Comparison of ENCODE assay signal across 8 mouse cellular contexts in genomic region chr5:37289236-37289635, GRCm38 (mm10). TPM values are rescaled to one million over a fixed set of nuclear protein-coding genes. Genes with fewer than 3 reads are reported as not detected.
DNase-seq lines count a peak whose midpoint lies in the region; ATAC-seq lines count a peak whose summit lies in the region.

No protein-coding gene starts in this region.

- no peak overlapping the region for H3K4me2 ChIP-seq in neural tube, embryonic 15.5 days

- H3K9me3 ChIP-seq in heart, embryonic 10.5 days = no peaks in the 10 kb centered on the region
- no peaks in the 10 kb centered on the region for H3K9me3 ChIP-seq in limb, embryonic 10.5 days (replicated peaks)
- H3K9me3 ChIP-seq in neural tube, embryonic 15.5 days (replicated peaks) = no peaks in the 10 kb centered on the region

- 0 out of 2 replicates have a peak, but pooled peaks cover 3% of the 10 kb centered on the region for H3K36me3 ChIP-seq in heart, embryonic 10.5 days
- peaks cover 59% of the 10 kb centered on the region for H3K36me3 ChIP-seq in limb, embryonic 10.5 days
- H3K36me3 ChIP-seq in neural tube, embryonic 15.5 days = peaks cover 77% of the 10 kb centered on the region

- no peak overlapping the region for H3K27ac ChIP-seq in heart, embryonic 10.5 days
- H3K27ac ChIP-seq in limb, embryonic 10.5 days = no peak overlapping the region
- no peak overlapping the region for H3K27ac ChIP-seq in neural tube, embryonic 15.5 days (replicated peaks)

- H3K4me3 ChIP-seq in heart, embryonic 10.5 days = no peak overlapping the region
- H3K4me3 ChIP-seq in limb, embryonic 10.5 days = no peak overlapping the region
- no peak overlapping the region for H3K4me3 ChIP-seq in neural tube, embryonic 15.5 days (replicated peaks)

- intact Hi-C loops in heart, postnatal 36 days (cut with DNase I) = loop anchor here (5.0 kb wide), 3 partner anchors 122 to 908 kb away; no protein-coding TSS in a partner anchor

- no peaks in the 10 kb centered on the region for H3K27me3 ChIP-seq in heart, embryonic 10.5 days (ENCODE audit: insufficient read depth, poor library complexity, severe bottlenecking)
- H3K27me3 ChIP-seq in limb, embryonic 10.5 days (ENCODE audit: low read depth, poor library complexity, severe bottlenecking) = no peaks in the 10 kb centered on the region
- no peaks in the 10 kb centered on the region for H3K27me3 ChIP-seq in neural tube, embryonic 15.5 days (replicated peaks)

- peak; percentile 34; the same call in 1 of the 2 replicates for ATAC-seq in neural tube, embryonic 15.5 days (ENCODE audit: low FRiP score)
- ATAC-seq in megakaryocyte, adult 5-6 weeks (ENCODE audit: poor library complexity, severe bottlenecking) = no peak

- no peak overlapping the region for H3K9ac ChIP-seq in neural tube, embryonic 15.5 days (replicated peaks)

- whole genome bisulfite sequencing in heart, embryonic 10.5 days = 13% methylated on average over 3 of the region's 3 CpGs
- 19% methylated on average over 3 of the region's 3 CpGs for WGBS in limb, embryonic 10.5 days
- 27% methylated on average over 3 of the region's 3 CpGs for WGBS in neural tube, embryonic 15.5 days

- peak; percentile 5 for DNase-seq in heart, adult 8-10 months (ENCODE audit: low spot score)
- DNase-seq in heart, embryonic 10.5 days (ENCODE audit: low spot score) = no peak
- DNase-seq in ES-CJ7 (ENCODE audit: low read depth, low spot score) = peak; percentile 71
- peak; percentile 38 for DNase-seq in cerebellum, adult 9-11 months
- DNase-seq in heart, postnatal 36 days = peak; percentile 13 to 18
- DNase-seq in limb, embryonic 10.5 days (ENCODE audit: low spot score) = peak; percentile 44

- no peaks in the 10 kb centered on the region for H3K4me1 ChIP-seq in heart, embryonic 10.5 days
- no peaks in the 10 kb centered on the region for H3K4me1 ChIP-seq in limb, embryonic 10.5 days
- no peaks in the 10 kb centered on the region for H3K4me1 ChIP-seq in neural tube, embryonic 15.5 days

RNA-seq across cellular contexts. Expression of gene Evc, which starts 47.5 kb away (rescaled TPM):
- total RNA-seq in heart, adult 8-10 months (2022) = 1 to 10 TPM; 6.5 to 7.9 (median 7.2) TPM
- polyA plus RNA-seq in heart, embryonic 10.5 days (2016; fragmentation: Nextera tagmentation; extraction: Ambion mirVana) = 6.4 and 9.7 TPM in 2 replicates
- total RNA-seq in heart, postnatal 36 days (2021) = 1 to 10 TPM; 6.1 to 6.3 TPM
- polyA plus RNA-seq in limb, embryonic 10.5 days (2016; fragmentation: Nextera tagmentation; extraction: Ambion mirVana) = 24.2 and 30.7 TPM in 2 replicates
- polyA plus RNA-seq in neural tube, embryonic 15.5 days (2015; fragmentation: Nextera tagmentation; extraction: Ambion mirVana) = 4.4 and 5.7 TPM in 2 replicates
- not detected in 2 replicates for total RNA-seq in megakaryocyte, adult 5-6 weeks (2015)
- total RNA-seq in megakaryocyte, adult 5-6 weeks (2017) = 0.53 TPM in 1 of 2 replicates, not detected in the other

RNA-seq across cellular contexts. Expression of gene Crmp1, which starts 47.5 kb away (rescaled TPM):
- total RNA-seq in heart, adult 8-10 months (2022) = under 1 TPM; 0.19 to 0.73 (median 0.39) TPM
- polyA plus RNA-seq in heart, embryonic 10.5 days (2016; fragmentation: Nextera tagmentation; extraction: Ambion mirVana) = 17.7 and 25.2 TPM in 2 replicates
- total RNA-seq in heart, postnatal 36 days (2021) = under 1 TPM; 0.65 to 0.69 TPM
- polyA plus RNA-seq in limb, embryonic 10.5 days (2016; fragmentation: Nextera tagmentation; extraction: Ambion mirVana) = 61.8 and 91.8 TPM in 2 replicates
- 679 and 807 TPM in 2 replicates for polyA plus RNA-seq in neural tube, embryonic 15.5 days (2015; fragmentation: Nextera tagmentation; extraction: Ambion mirVana)
- total RNA-seq in megakaryocyte, adult 5-6 weeks (2015) = 0.04 and 0.32 TPM in 2 replicates
- total RNA-seq in megakaryocyte, adult 5-6 weeks (2017) = not detected in 2 replicates

RNA-seq across cellular contexts. Expression of gene Evc2, which starts 49.1 kb away (rescaled TPM):
- total RNA-seq in heart, adult 8-10 months (2022) = 1 to 10 TPM; 4.9 to 8.0 (median 6.5) TPM
- 14.4 and 14.9 TPM in 2 replicates for polyA plus RNA-seq in heart, embryonic 10.5 days (2016; fragmentation: Nextera tagmentation; extraction: Ambion mirVana)
- total RNA-seq in heart, postnatal 36 days (2021) = 1 to 10 TPM; 4.3 to 5.0 TPM
- 23.4 and 24.5 TPM in 2 replicates for polyA plus RNA-seq in limb, embryonic 10.5 days (2016; fragmentation: Nextera tagmentation; extraction: Ambion mirVana)
- 5.3 and 6.8 TPM in 2 replicates for polyA plus RNA-seq in neural tube, embryonic 15.5 days (2015; fragmentation: Nextera tagmentation; extraction: Ambion mirVana)
- total RNA-seq in megakaryocyte, adult 5-6 weeks (2015) = not detected in 2 replicates
- not detected in 2 replicates for total RNA-seq in megakaryocyte, adult 5-6 weeks (2017)

Comparison
In these comparisons a context has a peak if more than half of its experiments do, and no peak if none do; other contexts are left out.
1. RNA of gene Evc, which starts 47.5 kb away (total RNA-seq): 6.5 to 7.9 TPM in heart, adult 8-10 months and 6.1 to 6.3 TPM in heart, postnatal 36 days; 0.53 TPM in megakaryocyte, adult 5-6 weeks; every median in the first group is over 4 times any median in the second.
2. RNA of gene Evc2, which starts 49.1 kb away (total RNA-seq): 4.9 to 8.0 TPM in heart, adult 8-10 months and 4.3 to 5.0 TPM in heart, postnatal 36 days; not detected in megakaryocyte, adult 5-6 weeks; every median in the first group is over 4 times any median in the second.